Mouse (Mus musculus): ENCODE data around the gene Tigit.

The Tigit gene

DNA sequence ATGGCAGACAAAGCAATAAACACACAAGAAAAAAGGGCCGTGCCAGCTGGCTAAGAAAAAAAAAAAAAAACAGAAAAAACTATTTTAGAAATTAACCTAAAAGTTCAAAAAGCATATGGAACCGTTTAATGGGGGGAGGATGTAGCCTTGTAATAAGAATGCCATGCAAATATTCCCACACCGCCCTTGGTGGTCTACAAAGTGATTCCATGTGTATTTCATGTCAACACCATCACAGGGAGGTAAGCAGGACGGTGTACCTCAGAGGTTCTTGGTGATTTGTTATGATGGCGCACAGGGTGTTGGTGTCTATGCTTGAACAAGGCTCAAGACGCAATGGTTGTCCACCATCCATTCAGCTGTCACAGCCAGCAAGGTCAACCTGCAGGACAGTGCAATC, 46.6 kb downstream of the Tigit start:
- no peak for DNase-seq

DNA sequence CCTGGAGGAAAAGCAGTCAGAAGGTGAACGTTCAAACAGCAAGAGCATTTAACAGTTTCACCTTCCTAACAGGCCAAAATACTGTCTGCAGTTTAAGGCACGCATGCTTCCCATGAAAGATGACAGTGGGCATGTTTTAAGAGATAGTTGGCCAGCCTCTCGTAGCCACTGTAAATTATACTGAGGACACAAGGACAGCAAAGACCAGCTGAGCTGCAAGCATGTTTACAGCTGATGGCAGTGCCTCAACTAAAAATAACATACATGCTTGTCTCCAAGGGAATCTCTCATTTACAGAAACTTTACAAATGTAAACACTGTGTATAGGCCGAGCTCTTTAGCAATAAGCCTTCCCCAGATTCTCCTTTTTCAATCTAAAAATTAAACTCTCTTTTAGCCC, 47.6 kb downstream of the Tigit start:
- DNase-seq = no peak

DNA sequence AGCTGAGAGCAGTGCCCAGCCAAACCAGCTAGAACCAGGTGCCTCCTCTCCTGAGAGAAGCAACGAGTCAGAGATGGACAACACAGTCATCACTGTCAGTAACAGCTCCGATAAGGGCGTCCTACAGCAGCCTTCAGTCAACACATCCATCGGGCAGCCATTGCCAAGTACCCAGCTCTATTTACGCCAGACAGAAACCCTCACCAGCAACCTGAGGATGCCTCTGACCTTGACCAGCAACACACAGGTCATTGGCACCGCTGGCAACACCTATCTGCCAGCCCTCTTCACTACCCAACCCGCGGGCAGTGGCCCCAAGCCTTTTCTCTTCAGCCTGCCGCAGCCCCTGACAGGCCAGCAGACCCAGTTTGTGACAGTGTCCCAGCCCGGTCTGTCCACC, 53.6 kb downstream of the Tigit start:
- DNase-seq = no peak

DNA sequence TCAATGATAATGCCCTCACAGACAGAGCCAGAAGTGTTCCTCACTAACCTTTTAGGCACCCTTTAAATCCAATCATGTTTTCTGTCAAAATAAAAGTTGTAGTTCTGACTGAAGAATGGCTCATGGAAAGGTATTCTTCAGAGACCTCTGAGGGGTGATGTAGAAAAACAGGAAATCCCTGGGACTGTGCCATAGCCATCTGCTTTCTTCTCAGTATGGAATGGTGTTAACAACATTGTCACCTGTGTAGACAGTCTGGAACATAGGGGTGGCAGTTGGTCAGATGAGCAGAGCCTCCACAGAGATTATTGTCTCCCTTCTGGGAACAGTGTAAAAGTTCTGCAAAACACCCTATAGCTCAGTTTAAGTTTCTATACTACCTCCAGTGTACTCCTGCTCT, 55.9 kb downstream of the Tigit start:
- DNase-seq = peak in 1 of 2 experiments; percentile 24

DNA sequence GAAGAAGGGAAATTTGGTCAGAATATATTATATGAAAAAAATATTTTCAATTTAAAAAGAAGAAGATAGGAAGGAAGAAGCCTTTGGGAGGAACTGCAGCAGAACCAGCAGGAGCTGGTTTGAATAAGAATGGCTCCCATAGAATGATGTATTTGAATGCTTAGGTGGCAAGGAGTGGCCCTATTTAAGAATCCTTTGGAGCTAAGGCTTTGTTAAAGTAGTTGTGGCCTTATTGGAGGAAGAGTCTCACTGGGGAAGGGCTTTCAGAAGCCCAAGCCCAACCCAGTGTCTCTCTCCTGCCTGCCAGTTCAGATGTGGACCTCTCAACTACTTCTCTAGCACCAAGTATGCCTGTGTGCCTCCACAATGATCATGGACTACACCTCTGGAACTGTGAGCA, 56.9 kb downstream of the Tigit start:
- no peak for DNase-seq

DNA sequence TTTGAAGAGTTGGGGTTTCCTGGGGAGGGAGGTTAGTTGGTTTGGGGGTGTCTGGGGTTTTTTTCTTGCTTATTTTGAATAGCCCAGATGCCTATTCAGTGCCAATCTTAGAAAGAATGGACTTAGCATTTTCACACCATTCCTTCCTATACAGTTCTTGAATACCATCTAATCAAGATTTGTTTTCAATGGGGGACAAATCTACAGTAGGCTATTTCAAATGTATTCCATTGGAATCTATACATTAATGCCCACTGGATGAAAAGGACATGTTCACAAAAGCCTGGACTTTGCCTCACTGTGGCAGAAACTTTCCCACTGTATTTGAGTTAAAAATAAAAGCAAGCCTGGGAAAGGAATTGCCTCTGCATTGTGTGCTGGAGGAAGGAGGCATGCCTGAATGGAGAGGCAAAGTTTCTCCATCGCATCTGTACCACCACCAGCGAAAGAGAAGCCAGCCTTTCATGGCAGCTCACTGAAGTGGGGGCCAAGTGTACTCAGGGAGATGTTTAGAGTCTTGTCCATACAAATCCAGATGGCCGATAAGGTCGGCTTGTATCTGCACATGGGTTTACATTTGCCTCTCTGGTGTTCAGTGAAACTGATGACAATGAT, 59.4 kb downstream of the Tigit start:
- no peak for DNase-seq

DNA sequence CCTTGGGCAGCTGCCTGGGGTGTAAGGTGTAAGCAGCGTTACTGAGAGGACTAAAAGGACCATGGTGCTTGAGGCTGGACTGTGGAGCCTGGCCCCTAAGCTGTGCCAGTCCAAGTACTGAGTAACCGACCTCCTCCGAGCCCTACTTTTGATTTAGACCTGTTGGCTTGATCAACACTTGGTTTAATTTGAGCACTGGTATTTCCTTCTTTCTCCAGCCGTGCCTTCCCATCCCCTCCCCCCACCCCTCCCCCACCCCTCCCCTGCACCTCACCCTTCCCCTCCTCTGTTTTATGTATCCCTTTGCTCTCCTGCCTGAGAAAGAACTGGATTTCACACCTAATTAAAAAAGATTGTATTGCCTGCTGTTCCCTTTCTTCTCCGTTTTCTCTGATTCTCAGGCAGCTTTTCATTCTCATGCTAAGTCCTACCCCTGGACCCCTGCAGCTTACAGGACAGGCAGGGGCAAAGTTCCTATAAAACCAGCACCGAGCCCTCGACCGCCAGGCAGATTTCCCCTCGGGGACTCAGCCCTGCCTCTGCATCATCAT, 60.3 kb downstream of the Tigit start:
- DNase-seq = no peak

DNA sequence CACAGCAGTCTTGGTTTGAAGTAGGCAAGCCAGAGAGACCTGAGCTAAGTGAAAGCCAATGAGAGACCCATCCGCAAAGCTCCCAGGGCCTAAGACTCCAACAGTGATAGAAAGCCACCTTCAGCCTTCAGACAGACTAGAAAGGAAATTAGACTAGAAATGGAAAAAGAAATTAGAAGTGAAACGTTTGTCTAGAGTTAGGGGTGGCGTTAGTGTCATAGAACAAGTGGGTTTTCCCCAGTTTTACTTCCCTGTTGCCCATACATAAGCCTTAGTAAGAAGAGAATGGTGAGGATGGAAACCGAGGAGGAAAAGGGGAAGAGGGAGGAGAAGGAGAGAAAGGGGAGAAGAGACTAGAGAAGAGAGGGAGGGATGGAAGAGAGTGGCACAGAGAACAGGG, 61.4 kb downstream of the Tigit start:
- DNase-seq = no peak

DNA sequence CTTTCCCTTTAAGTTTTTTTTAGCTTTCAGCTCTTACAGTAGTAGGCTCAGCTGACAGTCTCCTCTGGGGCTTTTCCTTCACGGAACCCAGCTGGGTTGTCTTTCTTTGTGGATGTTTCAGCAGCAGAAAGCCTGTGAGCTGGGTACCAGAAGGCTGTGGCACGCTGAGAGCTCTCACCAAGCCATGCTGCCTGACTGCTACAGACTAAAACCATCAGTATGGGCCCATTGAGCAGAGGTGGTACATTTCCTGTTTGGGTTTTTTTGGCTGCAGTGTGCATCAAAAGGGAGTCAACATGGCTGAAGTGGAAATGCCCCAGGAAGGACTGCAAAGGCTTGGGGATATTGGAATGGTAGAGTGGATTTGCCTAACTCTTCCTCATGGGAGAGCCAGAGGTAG, 64.2 kb downstream of the Tigit start:
- no peak for DNase-seq

All from cerebellum, postnatal 14 days (tissue).